Mouse (Mus musculus): ENCODE data around the gene Egfr. TPM values are rescaled to one million over a fixed set of nuclear protein-coding genes. Genes with fewer than 3 reads are reported as not detected.

The Egfr gene
- 10 to 100 TPM; 19.6 to 22.5 TPM for total RNA-seq (2021)
- long read RNA-seq, partial matches to known transcripts: 0 of 3 reads
- long read RNA-seq, other reads (novel, unspliced or antisense): 1 of 3 reads

DNA sequence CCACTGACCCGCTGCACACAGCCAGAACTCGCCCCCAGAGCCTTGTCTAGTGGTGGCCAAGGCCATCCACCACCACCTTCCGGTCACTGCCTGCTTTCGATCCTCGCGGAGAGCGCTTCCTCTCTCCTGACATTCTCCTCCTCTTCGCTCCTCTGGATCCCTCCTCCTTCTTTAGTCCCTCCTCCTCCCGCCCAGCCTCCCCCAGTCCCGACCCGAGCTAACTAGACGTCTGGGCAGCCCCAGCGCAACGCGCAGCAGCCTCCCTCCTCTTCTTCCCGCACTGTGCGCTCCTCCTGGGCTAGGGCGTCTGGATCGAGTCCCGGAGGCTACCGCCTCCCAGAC lies at the start of gene Egfr:
TSS of gene Egfr (plus strand) at position 197 of the 342 bp plus-strand sequence.
- DNase-seq (ENCODE audit: low spot score in 2 of 2): peak; percentile 40 to 59

DNA sequence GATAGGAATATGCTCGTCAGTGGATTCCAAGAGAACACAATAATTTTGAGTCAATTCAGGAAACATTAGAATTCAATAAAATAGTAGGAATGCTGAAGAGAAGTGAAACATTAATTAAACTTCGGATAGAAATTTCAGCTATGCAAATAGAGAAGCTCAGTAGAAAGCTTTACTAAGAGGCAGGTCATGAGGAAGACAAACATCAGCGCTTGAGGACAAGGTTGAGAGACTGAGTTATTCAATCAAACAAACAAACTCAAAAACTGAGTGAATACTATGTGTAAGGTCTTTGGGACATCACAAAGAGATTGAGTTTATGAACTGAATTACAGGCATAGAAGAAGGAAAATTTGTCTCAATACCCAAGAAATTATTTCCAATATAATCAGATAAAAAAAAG lies 48.8 kb upstream of the Egfr start:
- no peak for DNase-seq (ENCODE audit: low spot score in 2 of 2)

DNA sequence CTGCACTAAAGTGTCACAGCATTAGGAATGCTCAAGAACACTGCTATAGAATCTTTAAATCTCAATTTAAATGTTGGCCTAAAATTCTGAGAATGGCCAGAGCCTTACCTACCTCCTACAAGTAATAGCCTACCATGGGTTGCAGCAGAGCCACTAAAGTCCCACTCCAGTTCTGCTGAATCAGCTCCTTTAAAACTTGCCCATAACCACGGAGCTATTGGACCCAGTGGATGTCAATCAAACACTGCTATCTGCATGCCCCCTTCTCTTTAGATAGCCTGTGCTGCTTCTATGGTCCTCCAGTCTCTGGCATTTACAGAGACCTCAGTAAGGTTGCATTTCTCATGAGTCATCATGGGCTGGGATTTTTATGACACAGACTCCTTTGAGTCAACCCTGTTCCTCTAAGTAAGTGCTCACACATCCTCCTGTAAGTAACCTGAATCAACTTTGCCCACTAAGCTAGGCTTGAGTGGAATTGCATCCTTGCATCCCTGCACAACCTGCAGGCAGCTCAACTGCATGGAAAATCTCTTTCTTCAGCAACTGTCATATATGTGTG lies 16.8 kb upstream of the Egfr start:
- DNase-seq (ENCODE audit: low spot score in 2 of 2): no peak

DNA sequence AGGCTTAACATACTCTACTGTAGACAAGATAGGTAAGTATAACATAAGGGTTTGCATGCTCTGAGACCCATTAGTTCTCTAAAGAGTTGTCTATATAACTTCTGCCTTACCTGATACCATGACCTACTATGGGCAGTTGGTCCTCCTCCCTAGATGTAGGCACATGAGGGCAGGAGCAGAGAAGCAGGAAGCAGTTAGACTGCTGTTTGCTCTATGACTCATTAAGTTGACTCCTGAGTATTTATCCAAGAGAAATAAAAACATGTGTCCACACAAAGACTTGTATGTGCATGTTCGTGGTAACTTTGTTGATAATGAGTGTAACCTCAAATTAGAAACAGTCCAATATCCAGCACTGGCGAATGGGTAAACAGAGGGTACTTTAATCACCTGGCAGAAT lies 14.7 kb upstream of the Egfr start:
- no peak for DNase-seq (ENCODE audit: low spot score in 2 of 2)

DNA sequence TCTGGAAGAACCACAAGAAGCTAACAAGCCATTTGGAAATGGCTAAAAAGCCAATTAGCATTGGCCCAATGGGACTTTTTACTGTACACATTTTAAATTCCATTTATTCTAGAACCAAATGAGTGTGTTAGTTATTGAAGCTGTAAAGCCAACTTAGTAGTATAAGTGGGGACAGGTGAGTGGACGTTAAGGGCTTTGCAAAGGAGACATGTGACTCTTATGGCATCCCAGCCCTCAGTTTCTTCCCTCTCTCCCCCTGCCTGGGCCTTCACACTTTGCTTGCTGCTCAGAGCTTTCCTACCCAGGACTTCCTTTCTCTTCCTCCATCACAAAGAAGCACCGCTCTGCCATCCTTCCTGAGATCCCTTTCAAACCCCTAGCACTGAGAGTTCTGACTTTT lies 13.3 kb upstream of the Egfr start:
- DNase-seq (ENCODE audit: low spot score in 2 of 2): no peak

DNA sequence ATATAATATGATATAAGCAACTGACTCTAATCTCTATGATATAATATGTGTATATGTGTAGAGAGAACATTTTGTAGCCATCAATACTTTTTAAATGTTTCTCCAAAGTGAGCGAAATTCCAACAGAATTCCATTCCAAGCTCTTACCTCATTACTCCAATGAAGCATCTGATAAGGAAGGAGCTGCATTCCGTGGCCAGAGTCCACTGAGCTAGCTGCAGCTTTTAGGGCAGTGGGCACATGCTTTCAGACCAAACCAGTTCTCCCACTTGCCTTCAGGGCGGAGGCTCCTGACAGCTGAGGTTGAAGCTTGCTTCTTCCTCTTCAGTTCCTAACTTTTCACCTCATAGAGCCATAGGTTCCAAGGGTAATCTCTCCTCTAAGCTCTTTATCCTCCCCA lies 12.8 kb upstream of the Egfr start:
- no peak for DNase-seq (ENCODE audit: low spot score in 2 of 2)

DNA sequence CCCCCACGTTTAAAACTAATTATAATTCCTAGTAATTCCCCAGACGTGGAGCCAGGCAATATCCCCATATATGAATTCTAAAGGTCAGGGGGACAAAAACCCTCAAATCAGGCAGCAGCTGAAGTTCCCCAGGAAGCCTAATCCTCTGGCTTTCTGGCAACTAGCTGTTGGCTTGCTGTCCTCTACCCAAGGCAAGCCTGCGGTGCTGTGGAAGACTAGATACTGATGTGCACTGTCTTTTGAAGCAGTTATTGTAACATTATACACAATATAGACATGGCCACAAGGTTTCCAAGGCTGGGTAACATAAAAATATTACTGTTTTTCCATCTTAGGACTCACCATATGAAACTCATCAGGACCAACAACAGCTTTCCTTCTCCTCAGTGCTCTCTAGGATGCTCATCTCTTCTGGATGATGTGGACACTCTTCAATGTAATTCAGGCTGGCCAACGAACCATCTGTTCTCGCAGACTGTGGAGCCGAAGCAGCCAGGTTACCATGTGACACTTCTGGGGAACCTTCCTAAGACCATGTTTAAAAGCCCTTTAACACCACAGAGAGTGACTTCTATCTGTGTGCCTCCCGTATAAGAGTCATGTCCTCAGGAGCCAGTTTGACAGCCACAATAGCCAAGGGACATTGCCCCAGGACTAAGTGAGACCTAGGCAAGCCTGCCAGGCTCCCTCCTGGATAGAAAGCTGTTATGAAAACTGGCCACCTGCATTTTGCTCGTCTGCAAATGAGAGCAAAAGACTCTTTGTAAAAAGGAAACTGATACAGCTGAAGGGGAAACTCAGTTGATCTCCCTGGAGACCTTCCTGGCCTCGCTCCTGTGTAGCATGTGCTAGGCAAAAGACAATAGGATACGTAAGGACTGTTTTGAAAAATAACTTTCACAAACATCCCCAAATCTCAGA lies 11.1 kb upstream of the Egfr start:
- no peak for DNase-seq (ENCODE audit: low spot score in 2 of 2)

DNA sequence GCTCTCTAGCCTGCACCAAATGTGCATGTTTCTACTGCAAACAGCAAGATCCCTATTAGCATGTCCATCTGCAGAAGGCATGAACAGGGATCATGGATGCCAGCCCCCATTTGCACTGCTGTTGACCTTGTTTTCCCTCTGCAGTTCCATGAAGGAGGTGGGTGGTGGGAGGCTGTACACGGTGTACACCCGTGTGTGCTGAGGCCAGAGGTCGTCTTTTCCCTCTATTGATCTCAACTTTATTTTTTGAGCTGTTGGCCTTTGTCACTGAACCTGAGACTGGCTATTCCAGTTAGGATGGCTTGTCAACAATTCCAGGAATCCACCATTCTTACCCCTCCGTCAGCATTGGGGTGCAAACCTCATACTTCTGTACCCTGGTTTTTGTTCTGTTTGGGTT lies 9.8 kb upstream of the Egfr start:
- no peak for DNase-seq (ENCODE audit: low spot score in 2 of 2)

DNA sequence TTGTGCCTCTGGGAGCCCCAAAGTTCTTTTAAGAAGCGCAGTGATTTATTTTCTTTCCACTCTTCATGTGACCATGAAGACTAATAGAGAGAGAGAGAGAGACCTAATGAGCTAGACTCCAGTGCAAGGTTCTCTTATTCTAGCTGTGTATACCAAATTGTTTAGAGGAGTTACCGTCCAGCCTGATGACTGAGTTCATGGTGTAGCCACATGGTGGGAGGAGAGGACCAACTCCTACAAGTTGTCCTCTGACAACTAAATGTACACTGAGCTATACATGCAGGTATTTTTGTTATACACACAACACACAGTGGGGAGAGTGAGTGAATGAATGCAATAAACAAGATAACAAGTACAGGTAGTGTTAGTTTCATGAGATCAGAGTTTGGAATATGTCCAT lies 9.2 kb upstream of the Egfr start:
- DNase-seq (ENCODE audit: low spot score in 2 of 2): no peak

DNA sequence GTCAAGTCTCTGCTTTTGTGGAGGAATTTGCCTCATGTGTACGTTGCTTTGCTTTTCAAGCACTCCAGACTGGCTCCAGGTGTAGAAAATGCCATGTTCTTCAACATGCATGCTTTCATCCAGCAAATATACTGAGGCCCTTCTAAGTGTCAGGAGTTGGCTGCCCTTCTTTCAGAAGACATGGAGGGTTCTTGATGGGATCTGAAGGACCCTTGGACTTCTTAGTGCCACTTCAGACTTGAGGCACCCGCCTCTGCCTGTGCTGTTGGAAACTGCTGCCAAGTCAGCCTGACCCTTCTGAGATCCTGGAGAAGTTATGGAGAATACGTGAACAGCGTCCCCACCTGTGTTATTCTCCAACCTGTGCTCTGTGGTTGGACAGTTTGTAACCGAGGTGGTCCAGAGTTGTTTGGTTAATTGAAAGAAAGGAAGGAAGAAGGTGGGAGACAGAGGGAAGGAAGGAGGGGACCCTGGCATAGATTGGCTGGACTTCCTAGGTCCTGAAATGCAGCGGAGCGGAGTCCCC lies 483 bp upstream of the Egfr start:
- no peak for DNase-seq (ENCODE audit: low spot score in 2 of 2)

DNA sequence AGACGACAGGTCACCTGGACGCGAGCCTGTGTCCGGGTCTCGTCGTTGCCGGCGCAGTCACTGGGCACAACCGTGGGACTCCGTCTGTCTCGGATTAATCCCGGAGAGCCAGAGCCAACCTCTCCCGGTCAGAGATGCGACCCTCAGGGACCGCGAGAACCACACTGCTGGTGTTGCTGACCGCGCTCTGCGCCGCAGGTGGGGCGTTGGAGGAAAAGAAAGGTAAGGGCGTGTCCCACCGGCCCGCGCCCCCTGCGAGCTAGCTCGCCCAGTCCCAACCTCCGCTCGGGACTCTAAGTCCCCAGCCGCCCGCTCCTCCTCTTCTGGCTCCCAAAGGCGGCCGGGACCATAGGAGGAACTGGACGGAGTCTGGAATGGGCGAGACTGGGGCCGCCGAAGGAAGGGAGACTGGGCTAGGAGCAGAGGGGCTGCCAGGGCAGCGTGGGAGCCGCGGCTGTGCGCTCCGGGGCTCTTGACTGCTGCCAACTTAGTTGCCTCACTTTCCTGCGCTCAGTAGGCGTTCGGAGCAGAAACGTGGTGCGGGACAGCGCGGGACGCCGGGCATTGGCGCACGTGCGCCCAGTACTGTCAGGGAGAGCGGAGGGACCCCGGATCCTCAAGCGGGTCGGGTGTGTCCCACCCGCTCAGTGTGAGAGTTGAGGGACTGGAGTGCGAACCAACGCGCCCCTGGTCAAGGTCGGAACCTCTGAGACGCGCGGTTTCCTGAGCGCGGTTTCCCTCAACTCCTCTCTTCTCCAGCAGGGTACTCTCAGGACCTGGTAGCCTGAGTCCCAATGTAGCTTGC lies 548 bp downstream of the Egfr start:
- DNase-seq (ENCODE audit: low spot score in 2 of 2): peak; percentile 22 to 24

DNA sequence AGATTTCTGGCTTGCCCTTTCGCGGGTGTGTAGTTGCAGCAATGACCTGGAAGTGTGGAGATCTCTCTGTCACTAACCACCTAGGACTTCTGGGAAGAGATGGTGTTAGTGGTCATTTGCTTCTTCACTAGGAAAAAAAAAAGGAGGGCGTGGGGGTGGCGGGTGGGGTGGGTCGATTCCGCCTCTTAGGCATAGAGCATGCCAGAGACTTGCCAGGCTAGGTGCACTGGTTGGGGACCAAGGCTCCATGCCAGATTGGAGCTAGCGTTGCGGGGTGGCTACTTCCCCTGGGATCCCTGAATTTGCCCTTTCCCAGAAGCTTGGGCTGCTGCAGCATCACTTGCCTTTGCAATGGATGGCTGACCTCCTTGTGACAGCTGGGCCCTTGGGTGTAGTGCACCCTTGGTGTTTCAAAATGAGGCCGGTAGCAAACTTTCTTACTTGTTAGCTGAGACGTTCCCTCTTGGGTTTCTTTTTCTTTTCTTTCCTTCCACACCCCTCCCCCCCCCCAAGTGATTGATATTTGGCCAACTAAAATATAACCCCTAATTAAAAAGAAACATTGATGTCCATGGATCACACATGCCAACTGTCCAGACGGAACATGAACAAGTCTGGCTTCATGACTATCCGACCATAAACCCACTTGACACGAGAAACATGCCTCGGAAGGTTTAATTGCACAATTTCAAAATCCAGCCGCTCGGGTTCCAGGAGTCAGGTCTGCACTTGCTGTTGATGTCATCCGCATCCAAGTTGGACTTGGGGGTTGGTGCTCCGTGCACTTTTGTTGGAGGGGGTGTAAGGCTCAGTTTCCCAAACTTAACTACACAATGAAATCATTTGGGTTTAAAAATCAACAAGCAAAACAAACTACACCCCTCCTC lies 1.4 kb downstream of the Egfr start:
- peak in 1 of 2 experiments; percentile 13 for DNase-seq (ENCODE audit: low spot score in 2 of 2)

DNA sequence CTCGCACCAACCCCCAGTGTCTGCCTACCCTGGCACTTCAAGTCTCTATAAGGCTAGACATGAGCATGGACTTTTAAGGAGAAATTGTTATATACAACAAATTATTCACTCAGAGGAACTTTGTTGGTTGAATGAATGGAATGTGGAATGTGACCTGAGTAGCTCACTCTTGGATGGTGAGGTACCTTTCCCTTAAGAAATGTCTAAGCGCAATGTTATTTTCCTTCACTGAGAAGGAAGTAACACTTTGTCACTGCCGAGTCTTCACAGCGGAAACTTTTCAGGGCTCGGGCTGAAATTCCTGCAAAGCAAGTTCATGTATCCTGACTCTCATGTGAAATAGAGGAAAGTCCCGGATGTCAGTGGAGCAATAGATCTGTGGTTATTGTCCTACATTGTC lies 7.9 kb downstream of the Egfr start:
- no peak for DNase-seq (ENCODE audit: low spot score in 2 of 2)

DNA sequence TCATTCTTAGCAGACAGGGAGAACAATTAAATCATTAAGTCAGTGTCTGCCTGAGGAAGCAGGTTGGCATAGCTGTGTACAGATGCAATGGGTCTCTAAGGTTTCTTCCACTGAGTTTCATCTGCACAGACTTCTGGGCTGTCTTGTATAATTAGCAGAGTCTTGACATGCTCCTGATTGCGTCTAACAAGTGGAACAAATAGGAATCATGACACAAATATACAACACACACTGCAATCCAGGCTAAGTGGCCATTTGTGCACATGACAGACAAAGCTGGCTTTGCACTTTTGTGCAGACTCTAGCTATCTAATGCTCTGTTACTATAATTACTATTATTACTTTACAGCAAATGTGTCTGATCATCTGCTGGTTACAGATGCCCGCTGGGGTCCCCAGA lies 9.2 kb downstream of the Egfr start:
- no peak for DNase-seq (ENCODE audit: low spot score in 2 of 2)

DNA sequence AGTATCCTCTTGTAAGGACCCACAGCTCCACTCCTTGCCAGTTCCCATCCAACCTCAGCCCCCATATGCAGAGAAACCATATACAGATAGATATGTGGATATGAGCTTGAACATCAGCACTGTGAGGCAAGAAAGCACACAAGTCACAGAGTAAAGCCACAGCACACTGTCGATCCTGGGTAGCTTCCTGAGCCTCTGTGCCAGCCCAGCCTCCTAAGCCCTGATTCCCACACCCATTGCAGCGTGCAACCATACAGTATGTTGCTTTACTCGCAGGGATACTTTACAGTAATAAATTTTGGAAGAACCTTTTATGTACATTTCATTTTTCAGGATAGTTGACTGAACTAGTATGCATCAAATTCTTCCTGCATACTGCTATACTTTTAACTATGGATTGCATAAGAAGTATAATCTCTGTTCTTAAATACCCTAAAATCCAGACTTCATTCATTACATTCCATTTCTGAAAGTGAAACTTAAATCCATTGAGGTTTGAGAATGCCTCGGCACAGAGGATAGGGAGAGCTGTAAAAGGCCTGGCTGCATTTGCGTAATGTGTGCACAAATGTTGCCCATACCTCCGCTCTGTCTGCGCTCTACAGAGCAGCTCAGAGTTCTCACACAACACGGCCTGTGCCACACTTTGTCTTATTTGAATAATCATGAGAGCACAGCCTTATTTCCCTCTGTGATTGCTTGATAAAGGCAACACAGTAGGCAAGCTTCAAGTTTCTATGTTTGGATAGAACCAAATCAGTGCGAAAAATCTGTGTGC lies 14.2 kb downstream of the Egfr start:
- DNase-seq (ENCODE audit: low spot score in 2 of 2): no peak

DNA sequence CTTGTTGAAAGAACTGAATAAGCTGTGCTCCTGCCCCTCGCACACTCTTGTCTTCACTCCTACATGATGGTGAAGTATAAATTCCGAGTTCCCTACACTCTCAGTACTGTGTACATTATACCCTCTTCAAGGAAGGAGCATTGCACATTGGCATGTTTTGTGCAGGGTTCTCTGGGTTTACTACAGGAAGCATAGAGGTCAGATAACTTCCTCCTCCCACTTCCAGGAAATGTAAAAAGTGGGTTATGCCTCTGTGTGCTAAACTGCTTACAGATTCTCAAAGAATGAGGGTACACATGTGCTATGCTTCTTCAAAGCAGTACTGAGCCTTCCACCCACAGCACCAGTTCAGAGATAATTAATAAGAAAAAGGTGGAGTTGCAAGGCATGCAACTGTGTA lies 16.0 kb downstream of the Egfr start:
- no peak for DNase-seq (ENCODE audit: low spot score in 2 of 2)

DNA sequence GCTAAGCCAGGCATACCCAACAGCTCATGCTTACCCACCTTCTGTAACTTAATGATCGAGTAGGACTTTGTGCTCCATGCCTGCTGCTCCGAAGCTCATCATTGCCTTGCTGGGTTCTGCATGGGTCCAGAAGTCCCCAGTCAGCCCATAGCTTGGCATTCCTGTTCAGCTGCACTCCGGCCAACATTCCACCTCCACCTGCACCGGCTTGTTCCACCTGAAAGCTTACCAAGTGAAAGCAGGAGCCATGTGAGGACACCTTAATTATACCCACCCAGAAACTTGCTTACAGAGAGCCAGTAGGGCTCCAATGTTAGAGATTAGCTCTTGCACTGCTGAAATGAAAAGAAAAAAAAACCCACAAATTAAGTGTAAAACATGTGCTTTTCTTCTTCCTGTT lies 17.3 kb downstream of the Egfr start:
- no peak for DNase-seq (ENCODE audit: low spot score in 2 of 2)

DNA sequence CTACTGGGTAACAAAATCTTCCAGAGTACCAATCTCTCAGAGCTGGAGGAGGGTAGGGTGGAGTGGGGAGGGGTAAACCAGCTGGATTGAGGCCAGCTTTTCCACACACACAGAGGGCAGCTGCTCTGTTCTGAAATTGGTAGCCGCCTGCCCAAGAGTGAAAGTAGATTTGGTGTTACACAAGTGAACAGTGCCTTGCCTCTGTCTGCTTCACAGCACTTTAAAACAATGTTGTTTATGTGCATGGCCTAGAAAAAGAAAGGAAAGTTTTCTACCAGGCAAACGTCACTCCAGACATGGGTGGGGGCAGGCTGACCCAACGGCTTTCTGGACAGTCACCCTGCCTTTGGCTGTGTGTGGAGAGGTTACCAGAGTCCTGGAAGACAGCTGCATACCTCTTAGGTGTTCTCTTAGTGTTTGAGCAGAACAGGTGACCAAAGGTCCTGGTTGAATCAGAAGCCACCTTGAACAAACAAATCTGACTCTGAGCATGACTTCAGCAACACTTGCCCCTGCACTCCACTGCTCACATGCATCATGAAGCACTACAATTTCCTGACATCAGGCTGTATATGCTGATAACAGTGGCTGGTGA lies 17.8 kb downstream of the Egfr start:
- DNase-seq (ENCODE audit: low spot score in 2 of 2): no peak

DNA sequence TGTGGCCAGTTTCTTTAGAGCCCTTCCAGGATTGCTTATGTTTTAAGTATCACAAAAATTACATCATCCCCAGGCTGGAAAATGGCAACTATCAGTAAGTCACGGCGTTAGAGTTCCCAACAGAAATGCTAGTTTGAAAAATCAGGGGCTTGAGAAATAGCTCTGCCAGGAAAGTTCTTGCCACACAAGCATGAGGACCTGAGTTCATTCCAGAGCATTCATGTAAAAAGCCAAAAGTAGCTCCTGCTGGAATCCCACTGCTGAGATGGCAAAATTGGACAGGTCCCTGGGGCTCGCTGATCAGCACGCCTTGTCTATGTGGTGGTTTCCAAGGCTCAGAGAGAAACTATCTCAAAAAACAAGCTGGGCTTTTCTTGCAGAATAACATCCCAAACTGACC lies 19.0 kb downstream of the Egfr start:
- DNase-seq (ENCODE audit: low spot score in 2 of 2): no peak

DNA sequence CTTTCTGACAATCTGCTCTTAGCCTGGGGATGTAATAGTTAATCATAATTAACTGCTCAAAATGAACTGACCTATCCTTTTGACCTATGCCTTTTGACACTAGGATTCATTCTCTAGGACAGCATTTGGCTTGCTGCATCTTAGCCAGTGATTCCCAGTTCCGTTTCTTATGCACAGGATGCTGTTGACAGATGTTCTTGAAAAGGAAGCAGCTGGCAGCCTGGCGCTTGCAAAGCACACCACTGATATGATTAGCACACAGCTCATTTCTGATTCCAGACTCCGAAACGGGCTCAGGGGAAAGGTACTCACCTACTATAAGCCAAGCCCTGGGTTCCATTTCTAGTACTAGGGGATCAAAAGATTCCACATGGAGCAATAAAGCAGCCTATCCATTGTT lies 20.7 kb downstream of the Egfr start:
- DNase-seq (ENCODE audit: low spot score in 2 of 2): no peak

Data from layer of hippocampus, postnatal 10 days (tissue).